Mouse (Mus musculus) hindbrain, postnatal 0 days (tissue): ENCODE results near the gene Btbd9. TPM values are rescaled to one million over a fixed set of nuclear protein-coding genes. Genes with fewer than 3 reads are reported as not detected.

Source experiments
- ATAC-seq: fragments of 200-750 bp; cut with Nextera tagmentation; 2 replicates; pipeline ENCODE4 v1.8.0; 2017; ENCODE audit warnings: mild to moderate bottlenecking, moderate TSS enrichment, moderate library complexity
- DNase-seq: peaks from one replicate; pipeline ENCODE4 v3.0.0-alpha.2; 2015; ENCODE audit warnings: low spot score
- H3K27ac ChIP-seq: fragments of 300-500 bp; sonication (generic); 2 replicates; pipeline ENCODE4 v1.5.1; 2014; ENCODE audit warnings: mild to moderate bottlenecking
- H3K27me3 ChIP-seq: fragments of 300-500 bp; sonication (generic); 2 replicates; pipeline ENCODE4 v1.6.1; 2014; ENCODE audit warnings: low read length, mixed read lengths; ENCODE audit not compliant: insufficient read depth
- H3K36me3 ChIP-seq: fragments of 300-500 bp; sonication (generic); 2 replicates; pipeline ENCODE4 v1.6.1; 2014; ENCODE audit warnings: low read length, mixed read lengths; ENCODE audit not compliant: insufficient read depth
- H3K4me1 ChIP-seq: fragments of 300-500 bp; sonication (generic); 2 replicates; pipeline ENCODE4 v1.6.1; 2014; ENCODE audit warnings: antibody characterized with exemption, low read length, mixed read lengths; ENCODE audit not compliant: insufficient read depth
- H3K4me2 ChIP-seq: fragments of 300-500 bp; sonication (generic); 2 replicates; pipeline ENCODE4 v1.6.1; 2014; ENCODE audit warnings: low read depth, mild to moderate bottlenecking, low read length, moderate library complexity, mixed read lengths
- H3K4me3 ChIP-seq: fragments of 300-500 bp; sonication (generic); 2 replicates; pipeline ENCODE4 v1.5.1; 2014; ENCODE audit warnings: low read length
- H3K9ac ChIP-seq: fragments of 300-500 bp; sonication (generic); replicated peaks from 2 replicates; pipeline ENCODE4 v1.6.1; 2014; ENCODE audit warnings: mild to moderate bottlenecking, low read length, moderate library complexity, mixed read lengths
- H3K9me3 ChIP-seq: fragments of 300-500 bp; sonication (generic); 2 replicates; pipeline ENCODE4 v1.6.1; 2016; ENCODE audit warnings: low read length, mixed read lengths
- CTCF ChIP-seq: IDR thresholded peaks from 2 replicates; pipeline ENCODE4 v1.5.1; 2016; ENCODE audit warnings: antibody characterized with exemption, control low read depth, low read depth
- WGBS: fragments of 180-500 bp; shearing (Covaris S2); extraction: QIAGEN DNeasy Blood & Tissue Kit; methylation state at CpG from one replicate; pipeline ENCODE4 v1.1.7; 2014; 5-methylcytosine and 5-hydroxymethylcytosine counted together
- polyA plus RNA-seq: library from polyadenylated mRNA; unstranded; fragments of >200 nt; fragmentation: Nextera tagmentation; extraction: Ambion mirVana; gene quantifications from 2 replicates; pipeline ENCODE4 v1.2.1, GENCODE M21; 2015
- total RNA-seq: library from RNA; depleted of rRNA; stranded (reverse); fragments of >200 nt; gene quantifications from 2 replicates; pipeline ENCODE4 v1.2.3, GENCODE M21; 2014

Gene Btbd9
- total and polyA plus RNA-seq, 2 experiments from 2014 or later: 67.7 to 122 TPM

DNA sequence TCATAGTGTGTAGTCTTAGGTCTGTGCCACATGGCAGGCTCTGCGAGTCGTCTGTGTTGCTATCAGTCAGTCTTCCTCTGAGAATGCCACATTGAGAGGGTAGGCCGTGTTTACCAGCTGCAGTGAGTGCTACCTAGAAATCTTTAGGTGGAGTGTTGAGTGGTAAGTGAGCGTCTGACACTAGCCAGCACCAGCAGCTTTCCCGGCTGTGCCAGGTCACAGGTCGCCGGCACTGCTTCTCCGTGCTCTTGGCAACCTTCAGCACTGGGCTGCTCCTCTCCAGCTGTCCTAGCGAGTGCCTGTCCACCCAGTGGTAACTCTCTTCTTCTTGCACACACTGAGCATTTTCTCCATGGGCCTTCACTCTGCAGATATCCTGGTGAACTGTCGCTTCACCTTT lies 377.9 kb downstream of the Btbd9 start:
- Histone ChIP-seq H3K4me2 (no peak overlapping the region), H3K27ac (no peak overlapping the region), H3K27me3 (no peaks in the 10 kb centered on the region), H3K4me1 (peaks cover 42% of the 10 kb centered on the region), H3K9me3 (no peaks in the 10 kb centered on the region), H3K9ac (no peak overlapping the region), H3K4me3 (no peak overlapping the region), H3K36me3 (no peaks in the 10 kb centered on the region)
- WGBS: 52% methylated on average over 10 of the region's 10 CpGs
- TF ChIP-seq CTCF: no peak
- DNase-seq: no peak
- ATAC-seq: no peak

DNA sequence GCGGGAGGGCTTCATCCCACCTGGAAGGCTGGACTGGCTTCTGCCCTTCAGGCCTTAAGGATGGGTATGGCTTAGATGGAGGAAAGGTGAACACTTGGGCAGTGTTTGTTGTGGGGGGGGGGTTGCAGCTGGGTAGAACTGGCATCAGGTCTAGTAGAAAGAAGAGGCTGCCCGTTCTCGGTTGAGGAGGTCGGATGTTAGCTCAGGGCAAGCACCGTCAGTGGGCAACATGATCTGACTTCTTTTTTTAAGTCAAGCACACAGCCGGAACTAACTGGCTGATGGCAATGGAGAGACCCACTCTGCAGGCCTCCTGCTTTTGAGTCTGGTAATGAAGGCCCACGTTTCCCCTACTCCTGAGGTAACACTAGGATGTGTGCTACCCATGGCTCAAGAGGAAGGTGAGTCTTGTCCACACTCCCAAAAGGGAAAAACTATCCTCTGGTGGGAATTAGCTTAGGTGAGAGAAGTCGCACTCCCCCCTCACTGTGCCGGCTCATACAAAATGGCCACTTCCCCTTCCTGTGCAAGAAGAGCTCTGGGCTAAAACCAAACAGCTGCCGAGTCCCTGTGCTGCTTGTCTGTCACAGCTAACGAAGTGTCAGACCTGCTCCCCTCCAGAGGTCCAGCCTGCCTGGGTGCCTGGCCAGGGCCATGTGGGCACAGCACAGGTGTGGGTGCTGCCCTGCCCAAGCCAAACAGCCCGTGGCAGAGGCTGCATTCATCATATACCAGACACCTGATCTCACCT lies 378.8 kb downstream of the Btbd9 start:
- no peaks in the 10 kb centered on the region for H3K27me3 ChIP-seq
- no peak for TF ChIP-seq CTCF
- H3K4me2 ChIP-seq: no peak overlapping the region
- DNase-seq (no peak), ATAC-seq (no peak)
- no peaks in the 10 kb centered on the region for H3K36me3 ChIP-seq
- WGBS: 60% methylated on average over 12 of the region's 12 CpGs
- no peak overlapping the region for H3K4me3 ChIP-seq
- H3K9ac ChIP-seq: no peak overlapping the region
- no peak overlapping the region for H3K27ac ChIP-seq
- no peaks in the 10 kb centered on the region for H3K9me3 ChIP-seq
- H3K4me1 ChIP-seq: peaks cover 37% of the 10 kb centered on the region

DNA sequence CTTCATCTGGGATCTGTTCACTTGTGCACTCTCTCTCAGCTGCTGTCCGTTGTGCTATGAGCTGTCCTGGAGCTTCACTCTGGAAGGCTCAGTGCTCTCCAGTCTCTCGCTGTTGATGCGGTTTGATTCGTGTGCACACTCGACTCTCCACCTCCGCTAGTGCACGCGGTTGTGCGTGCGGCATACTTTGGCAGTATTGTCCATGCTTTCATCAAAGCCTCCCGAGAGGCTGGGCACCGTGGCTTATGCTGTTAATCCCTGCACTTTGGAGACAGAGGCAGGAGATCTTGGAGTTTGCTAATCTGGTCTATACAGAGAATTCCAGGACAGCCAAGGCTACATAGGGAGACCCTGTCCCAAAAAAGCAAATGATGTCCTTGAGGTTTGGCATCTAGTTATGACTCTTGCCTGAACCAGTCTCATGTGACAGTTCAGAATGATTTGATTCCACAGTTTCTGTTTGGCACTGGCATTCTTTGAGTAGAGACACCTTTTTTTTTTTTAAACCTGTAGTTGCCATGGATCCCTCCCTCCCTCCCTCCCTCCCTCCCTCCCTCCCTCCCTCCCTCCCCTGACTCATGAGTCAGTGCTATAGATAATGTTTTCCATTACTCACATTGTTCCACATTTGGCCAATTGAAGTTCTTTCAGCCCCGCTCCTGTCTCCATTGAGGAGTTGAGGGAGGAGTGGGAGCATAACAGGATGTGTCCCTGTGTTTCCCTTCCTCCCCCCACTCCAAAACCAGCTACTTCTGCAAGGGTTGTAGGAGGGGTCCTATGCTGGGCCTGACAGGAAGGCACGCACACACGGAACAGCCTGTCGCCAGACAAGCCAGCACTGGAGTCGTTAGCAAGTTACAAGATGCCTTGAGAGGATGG lies 379.6 kb downstream of the Btbd9 start:
- no peaks in the 10 kb centered on the region for H3K36me3 ChIP-seq
- H3K4me1 ChIP-seq: peaks cover 37% of the 10 kb centered on the region
- ATAC-seq: no peak

DNA sequence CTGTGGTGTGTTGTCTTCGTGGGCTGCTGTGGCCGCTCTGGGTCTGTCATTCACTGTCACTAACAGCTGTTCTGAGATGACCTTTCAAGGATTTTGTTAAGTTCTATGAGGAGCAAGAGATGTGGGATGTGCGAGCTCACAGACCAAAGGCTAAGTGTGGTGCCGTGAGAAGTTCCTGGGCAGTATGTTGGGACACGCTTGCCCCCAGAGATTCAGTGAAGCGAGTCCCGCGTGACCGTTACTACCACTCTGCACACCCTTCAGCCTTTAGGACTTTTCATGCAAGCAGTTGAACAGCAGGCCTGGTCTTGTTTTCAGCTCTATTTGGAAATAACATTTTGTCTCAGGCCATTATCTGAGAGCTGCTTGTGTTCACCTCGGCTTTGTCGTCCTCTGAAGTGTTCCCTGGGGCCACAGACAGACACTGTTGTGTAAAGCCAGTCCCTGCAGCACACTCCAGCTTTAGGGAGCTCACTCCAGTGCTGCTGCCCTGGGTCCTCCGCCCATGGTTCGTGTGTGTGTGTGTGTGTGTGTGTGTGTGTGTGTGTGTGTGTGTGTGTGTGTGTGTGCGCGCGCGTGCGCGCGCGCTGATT lies 380.6 kb downstream of the Btbd9 start:
- Histone ChIP-seq H3K9ac (no peak overlapping the region), H3K36me3 (no peaks in the 10 kb centered on the region), H3K4me2 (no peak overlapping the region), H3K4me3 (no peak overlapping the region), H3K27ac (no peak overlapping the region), H3K9me3 (no peaks in the 10 kb centered on the region), H3K4me1 (peaks cover 42% of the 10 kb centered on the region), H3K27me3 (no peaks in the 10 kb centered on the region)
- ATAC-seq (no peak), DNase-seq (no peak)
- WGBS: 81% methylated on average over 21 of the region's 21 CpGs
- no peak for TF ChIP-seq CTCF

More for the DNA sequence above, 379.6 kb downstream of the Btbd9 start:
- peak; percentile 21 for DNase-seq
- no peak for TF ChIP-seq CTCF
- Histone ChIP-seq H3K4me3 (no peak overlapping the region), H3K27ac (0 out of 2 replicates have a peak overlapping the region, but pooled peaks have one; percentile 7), H3K9me3 (no peaks in the 10 kb centered on the region), H3K9ac (no peak overlapping the region), H3K4me2 (no peak overlapping the region), H3K27me3 (no peaks in the 10 kb centered on the region)
- 50% methylated on average over 17 of the region's 17 CpGs for WGBS

DNA sequence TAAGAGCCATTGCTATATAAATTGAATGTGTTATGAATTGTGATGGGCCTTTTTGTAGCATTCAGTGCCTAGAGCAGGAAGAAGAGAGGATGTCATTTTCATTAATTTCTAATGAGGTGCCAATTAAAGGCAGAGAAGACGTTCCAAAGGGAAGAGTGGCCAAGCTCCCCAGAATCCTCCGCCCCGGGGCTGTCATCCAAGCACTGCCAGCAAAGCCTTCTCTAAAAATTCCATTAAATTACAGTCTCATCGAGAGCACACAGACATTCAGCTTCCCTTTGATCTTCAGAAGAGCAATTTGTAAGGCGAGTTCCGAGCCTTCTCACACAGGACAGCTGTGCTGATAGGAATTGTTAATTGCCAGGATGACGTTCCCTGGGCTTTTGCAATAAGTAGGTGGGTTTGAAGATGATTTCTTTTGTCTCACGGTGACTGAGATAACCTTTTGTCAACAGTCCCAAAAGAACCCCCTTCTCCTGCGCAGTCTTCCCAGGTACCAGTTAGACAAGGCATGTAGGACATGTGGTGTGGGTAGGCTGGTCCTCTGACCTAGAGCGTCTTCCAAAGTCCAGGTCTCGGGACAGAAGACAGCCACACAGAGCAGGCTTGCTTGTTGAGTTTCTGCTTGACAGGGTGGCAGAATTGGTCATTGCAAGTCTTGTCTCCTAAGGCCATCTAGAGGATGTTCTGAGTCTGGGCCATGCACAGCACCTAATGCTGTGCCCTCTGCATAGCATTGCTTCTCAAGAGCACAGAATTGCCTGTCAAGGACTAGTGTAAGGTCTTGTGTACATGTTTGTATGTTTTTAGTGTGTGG lies 381.5 kb downstream of the Btbd9 start:
- Histone ChIP-seq H3K27me3 (no peaks in the 10 kb centered on the region), H3K9me3 (no peaks in the 10 kb centered on the region), H3K9ac (no peak overlapping the region), H3K4me2 (no peak overlapping the region), H3K27ac (no peak overlapping the region), H3K4me3 (no peak overlapping the region), H3K36me3 (no peaks in the 10 kb centered on the region), H3K4me1 (peaks cover 37% of the 10 kb centered on the region)
- 0 out of 2 replicates have a peak, but pooled peaks have one; percentile 27 for ATAC-seq
- WGBS: 39% methylated on average over 11 of the region's 11 CpGs
- DNase-seq: peak; percentile 58
- TF ChIP-seq CTCF: peak; percentile 70

DNA sequence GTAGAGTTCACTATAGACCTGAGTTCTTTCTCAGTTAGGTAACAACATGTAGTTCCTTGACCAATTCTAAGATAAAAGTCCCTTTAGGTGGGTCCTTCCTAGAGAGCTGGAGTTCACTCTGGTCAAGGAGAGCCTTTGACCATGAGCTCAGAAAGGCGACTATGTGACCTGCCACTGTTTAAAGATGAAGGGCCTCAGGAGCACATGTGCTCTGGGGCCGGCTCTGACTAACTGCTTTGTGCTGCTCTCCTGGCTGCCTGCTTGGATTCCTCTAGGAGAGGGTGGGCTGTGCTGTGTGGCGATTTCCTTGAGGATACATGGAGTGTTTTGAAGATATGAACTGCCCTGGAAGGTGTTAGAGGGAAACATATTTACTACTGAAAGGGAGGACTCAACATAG lies 382.2 kb downstream of the Btbd9 start:
- Histone ChIP-seq H3K27me3 (no peaks in the 10 kb centered on the region), H3K9ac (no peak overlapping the region), H3K4me2 (no peak overlapping the region), H3K9me3 (no peaks in the 10 kb centered on the region), H3K4me3 (no peak overlapping the region), H3K4me1 (peaks cover 37% of the 10 kb centered on the region), H3K36me3 (no peaks in the 10 kb centered on the region), H3K27ac (no peak overlapping the region)
- no peak for TF ChIP-seq CTCF
- WGBS: 59% methylated on average over 3 of the region's 3 CpGs
- ATAC-seq: no peak
- DNase-seq: no peak
